Mouse (Mus musculus): ENCODE results near the gene Arl5c.

The Arl5c gene

GRCm38 (mm10) chr11:97997387-97997960, 1.5 kb upstream of the Arl5c start:
- in situ Hi-C loops (cut with MboI, MseI): no loop called here

- in situ Hi-C loops (cut with MboI, MseI): no loop called here
Observed at GRCm38 (mm10) chr11:97996691-97997090, 710 bp upstream of the Arl5c start.

GRCm38 (mm10) chr11:97994539-97995100, 1.4 kb downstream of the Arl5c start:
- in situ Hi-C loops (cut with MboI, MseI): no loop called here

GRCm38 (mm10) chr11:97988530-97989096, 7.4 kb downstream of the Arl5c start:
- in situ Hi-C loops (cut with MboI, MseI): loop anchor here (5.0 kb wide), 2 partner anchors 34 to 51 kb away; partner anchors contain the start of gene Cacnb1

GRCm38 (mm10) chr11:97987551-97988526, 8.1 kb downstream of the Arl5c start:
- in situ Hi-C loops (cut with MboI, MseI): loop anchor here (5.0 kb wide), 2 partner anchors 34 to 51 kb away; partner anchors contain the start of gene Cacnb1

GRCm38 (mm10) chr11:97986738-97987465, 9.1 kb downstream of the Arl5c start:
- in situ Hi-C loops (cut with MboI, MseI): loop anchor here (5.0 kb wide), 2 partner anchors 35 to 50 kb away; partner anchors contain the start of gene Cacnb1

- in situ Hi-C loops (cut with MboI, MseI): loop anchor here (5.0 kb wide), 2 partner anchors 36 to 49 kb away; partner anchors contain the start of gene Cacnb1
Observed at GRCm38 (mm10) chr11:97985727-97986677, 10.0 kb downstream of the Arl5c start, which contains the start of gene Plxdc1. Gene Plxdc1, minus strand, starts transcription at chr11:97986444.

GRCm38 (mm10) chr11:97983983-97984382, 12.0 kb downstream of the Arl5c start:
- in situ Hi-C loops (cut with MboI, MseI): loop anchor here (5.0 kb wide), 1 partner anchor 82 kb away; no protein-coding TSS in a partner anchor

- in situ Hi-C loops (cut with MboI, MseI): loop anchor here (5.0 kb wide), 1 partner anchor 81 kb away; no protein-coding TSS in a partner anchor
Observed at GRCm38 (mm10) chr11:97983506-97983905, 12.5 kb downstream of the Arl5c start.

GRCm38 (mm10) chr11:97982721-97983120, 13.3 kb downstream of the Arl5c start:
- in situ Hi-C loops (cut with MboI, MseI): loop anchor here (5.0 kb wide), 1 partner anchor 80 kb away; no protein-coding TSS in a partner anchor

GRCm38 (mm10) chr11:97980531-97980966, 15.4 kb downstream of the Arl5c start:
- in situ Hi-C loops (cut with MboI, MseI): loop anchor here (5.0 kb wide), 1 partner anchor 78 kb away; no protein-coding TSS in a partner anchor

GRCm38 (mm10) chr11:97979824-97980495, 16.0 kb downstream of the Arl5c start:
- in situ Hi-C loops (cut with MboI, MseI): loop anchor here (5.0 kb wide), 1 partner anchor 78 kb away; no protein-coding TSS in a partner anchor

GRCm38 (mm10) chr11:97978392-97978791, 17.6 kb downstream of the Arl5c start:
- in situ Hi-C loops (cut with MboI, MseI): no loop called here

- in situ Hi-C loops (cut with MboI, MseI): no loop called here
Observed at GRCm38 (mm10) chr11:97977797-97978196, 18.2 kb downstream of the Arl5c start.

GRCm38 (mm10) chr11:97974746-97975145, 21.2 kb downstream of the Arl5c start:
- in situ Hi-C loops (cut with MboI, MseI): no loop called here

GRCm38 (mm10) chr11:97974141-97974540, 21.8 kb downstream of the Arl5c start:
- in situ Hi-C loops (cut with MboI, MseI): no loop called here

- in situ Hi-C loops (cut with MboI, MseI): no loop called here
Observed at GRCm38 (mm10) chr11:97972434-97972833, 23.5 kb downstream of the Arl5c start.

- in situ Hi-C loops (cut with MboI, MseI): no loop called here
Observed at GRCm38 (mm10) chr11:97971232-97971631, 24.7 kb downstream of the Arl5c start.

GRCm38 (mm10) chr11:97970771-97971170, 25.2 kb downstream of the Arl5c start:
- in situ Hi-C loops (cut with MboI, MseI): no loop called here

Data from T-helper 1 cell (primary cell).